Mouse (Mus musculus): Measurements from ENCODE around the gene Itgb6. TPM values are rescaled to one million over a fixed set of nuclear protein-coding genes. Genes with fewer than 3 reads are reported as not detected.
A peak's percentile ranks its signal among the peaks of the same experiment; 100 is the strongest.

The Itgb6 gene
- polyA plus RNA-seq, 1 experiment = 17.2 TPM

GRCm38 (mm10) chr2:60613857-60614228 is 108.6 kb downstream of the Itgb6 start:
- no peak for DNase-seq (ENCODE audit: low spot score)

GRCm38 (mm10) chr2:60612906-60613856 is 109.3 kb downstream of the Itgb6 start:
- DNase-seq (ENCODE audit: low spot score) = no peak

- no peak for DNase-seq (ENCODE audit: low spot score)
Measured at GRCm38 (mm10) chr2:60611622-60612021, 110.8 kb downstream of the Itgb6 start.

- no peak for DNase-seq (ENCODE audit: low spot score)
Measured at GRCm38 (mm10) chr2:60609436-60610199, 112.8 kb downstream of the Itgb6 start.

- DNase-seq (ENCODE audit: low spot score) = no peak
Measured at GRCm38 (mm10) chr2:60607980-60608379, 114.5 kb downstream of the Itgb6 start.

- DNase-seq (ENCODE audit: low spot score) = no peak
Measured at GRCm38 (mm10) chr2:60601326-60601725, 121.1 kb downstream of the Itgb6 start.

GRCm38 (mm10) chr2:60600863-60601262 is 121.6 kb downstream of the Itgb6 start:
- DNase-seq (ENCODE audit: low spot score) = peak; percentile 34

GRCm38 (mm10) chr2:60583416-60583815 is 139.0 kb downstream of the Itgb6 start:
- no peak for DNase-seq (ENCODE audit: low spot score)

GRCm38 (mm10) chr2:60554561-60554960 is 167.9 kb downstream of the Itgb6 start:
- no peak for DNase-seq (ENCODE audit: low spot score)

GRCm38 (mm10) chr2:60552902-60553682 is 169.4 kb downstream of the Itgb6 start, which contains the start of gene Pla2r1:
Pla2r1 (minus strand) TSS chr2:60553308.
- DNase-seq (ENCODE audit: low spot score) = peak; percentile 50

GRCm38 (mm10) chr2:60552177-60552901 is 170.1 kb downstream of the Itgb6 start:
- no peak for DNase-seq (ENCODE audit: low spot score)

GRCm38 (mm10) chr2:60551673-60552072 is 170.8 kb downstream of the Itgb6 start:
- no peak for DNase-seq (ENCODE audit: low spot score)

- DNase-seq (ENCODE audit: low spot score) = no peak
Measured at GRCm38 (mm10) chr2:60550521-60550920, 171.9 kb downstream of the Itgb6 start.

- DNase-seq (ENCODE audit: low spot score) = no peak
Measured at GRCm38 (mm10) chr2:60549851-60550250, 172.6 kb downstream of the Itgb6 start.

Other genes with a start within 250 kb of the Itgb6 start
- 33.2 and 36.2 TPM in 2 replicates for gene Pla2r1, start 169.3 kb downstream of the Itgb6 start, polyA plus RNA-seq (2012; rRNA removed)
- 50.3 and 56.1 TPM in 2 replicates for gene Rbms1, start 240.5 kb upstream of the Itgb6 start, polyA plus RNA-seq (2012; rRNA removed)

Data from urinary bladder, adult 2 months (tissue).